Mouse (Mus musculus) limb, embryonic 10.5 days (tissue): ENCODE results near the gene Gm10961. TPM values are rescaled to one million over a fixed set of nuclear protein-coding genes. Genes with fewer than 3 reads are reported as not detected.

Experiments used
- DNase-seq: peaks from one replicate; pipeline ENCODE4 v3.0.0-alpha.2; 2017; ENCODE audit warnings: low spot score
- H3K27ac ChIP-seq: fragments of 300-500 bp; sonication (generic); 2 replicates; pipeline ENCODE4 v1.5.1; 2016; ENCODE audit warnings: mild to moderate bottlenecking
- H3K27me3 ChIP-seq: fragments of 300-500 bp; sonication (generic); 2 replicates; pipeline ENCODE4 v1.6.1; 2016; ENCODE audit warnings: low read depth, mild to moderate bottlenecking; ENCODE audit not compliant: poor library complexity, severe bottlenecking
- H3K36me3 ChIP-seq: fragments of 300-500 bp; sonication (generic); 2 replicates; pipeline ENCODE4 v1.6.1; 2016; ENCODE audit warnings: mild to moderate bottlenecking, moderate library complexity
- H3K4me1 ChIP-seq: fragments of 300-500 bp; sonication (generic); 2 replicates; pipeline ENCODE4 v1.6.1; 2016
- H3K4me3 ChIP-seq: fragments of 300-500 bp; sonication (generic); 2 replicates; pipeline ENCODE4 v1.5.1; 2016; ENCODE audit warnings: mild to moderate bottlenecking, moderate library complexity
- H3K9me3 ChIP-seq: fragments of 300-500 bp; sonication (generic); replicated peaks from 2 replicates; pipeline ENCODE4 v1.6.1; 2016; ENCODE audit warnings: mild to moderate bottlenecking
- WGBS: fragments of 180-500 bp; shearing (Covaris S2); methylation state at CpG from one replicate; pipeline ENCODE4 v1.1.7; 2016; 5-methylcytosine and 5-hydroxymethylcytosine counted together
- polyA plus RNA-seq: library from polyadenylated mRNA; unstranded; fragments of >200 nt; fragmentation: Nextera tagmentation; extraction: Ambion mirVana; gene quantifications from 2 replicates; pipeline ENCODE4 v1.2.1, GENCODE M21; 2016

The Gm10961 gene
- polyA plus RNA-seq, 1 experiment from 2014 or later: not detected

DNA sequence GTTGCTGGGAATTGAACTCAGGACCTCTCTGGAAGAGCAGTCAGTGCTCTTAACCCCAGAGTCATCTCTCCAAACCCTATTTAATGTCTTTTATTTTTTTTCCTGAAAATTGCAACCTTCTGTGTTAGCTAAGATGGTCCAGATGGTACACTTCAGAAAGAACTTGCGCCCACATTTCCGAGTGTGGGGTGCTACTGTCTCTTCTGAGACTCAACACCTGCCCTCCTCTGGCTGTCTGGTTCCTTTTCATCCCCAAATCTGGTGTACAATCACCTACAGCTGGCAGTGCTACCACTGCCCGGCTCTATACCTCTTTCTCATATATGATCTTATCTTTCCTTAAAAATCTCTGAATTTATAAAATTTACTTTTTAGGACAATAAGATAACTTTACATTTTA, 21.8 kb downstream of the Gm10961 start:
- H3K27me3 ChIP-seq: no peaks in the 10 kb centered on the region
- DNase-seq: no peak
- peaks cover 2% of the 10 kb centered on the region for H3K4me1 ChIP-seq
- H3K27ac ChIP-seq: no peak overlapping the region
- 0 out of 2 replicates have a peak, but pooled peaks cover 9% of the 10 kb centered on the region for H3K36me3 ChIP-seq
- 93% methylated on average over 3 of the region's 3 CpGs for WGBS
- no peaks in the 10 kb centered on the region for H3K9me3 ChIP-seq
- no peak overlapping the region for H3K4me3 ChIP-seq

- no peak for DNase-seq
- no peaks in the 10 kb centered on the region for H3K4me1 ChIP-seq
- no peaks in the 10 kb centered on the region for H3K27me3 ChIP-seq
- H3K4me3 ChIP-seq: no peak overlapping the region
- H3K36me3 ChIP-seq: peaks cover 28% of the 10 kb centered on the region
- H3K9me3 ChIP-seq: no peaks in the 10 kb centered on the region
- no peak overlapping the region for H3K27ac ChIP-seq
- 80% methylated on average over 3 of the region's 3 CpGs for WGBS
Observed at GRCm38 (mm10) chr3:107654861-107655260, 23.7 kb downstream of the Gm10961 start.

GRCm38 (mm10) chr3:107655491-107655890, 24.4 kb downstream of the Gm10961 start:
- Histone ChIP-seq H3K4me1 (no peaks in the 10 kb centered on the region), H3K4me3 (no peak overlapping the region), H3K27ac (no peak overlapping the region), H3K9me3 (no peaks in the 10 kb centered on the region), H3K27me3 (no peaks in the 10 kb centered on the region), H3K36me3 (peaks cover 34% of the 10 kb centered on the region)
- no peak for DNase-seq
- 37% methylated on average over 3 of the region's 3 CpGs for WGBS

DNA sequence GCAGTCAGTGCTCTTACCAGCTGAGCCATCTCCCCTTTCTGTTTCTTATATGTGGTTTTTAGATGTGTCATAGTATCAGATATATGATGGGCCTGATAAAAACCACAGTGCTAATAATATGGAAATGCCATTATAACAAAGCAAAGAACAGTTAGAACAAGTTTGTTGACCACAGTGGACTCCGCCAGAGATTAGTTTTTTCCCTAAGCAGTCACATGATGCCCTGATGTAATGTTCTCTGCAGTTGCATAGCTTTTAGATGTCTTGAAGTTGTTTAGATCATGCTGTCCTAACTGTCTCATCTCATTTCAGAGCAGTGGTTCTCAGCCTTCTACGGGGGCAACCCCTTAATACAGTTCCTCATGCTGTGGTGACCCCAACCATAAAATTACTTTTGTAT, 25.0 kb downstream of the Gm10961 start:
- no peaks in the 10 kb centered on the region for H3K9me3 ChIP-seq
- peaks cover 41% of the 10 kb centered on the region for H3K36me3 ChIP-seq
- DNase-seq: no peak
- no peak overlapping the region for H3K27ac ChIP-seq
- no peaks in the 10 kb centered on the region for H3K4me1 ChIP-seq
- no peaks in the 10 kb centered on the region for H3K27me3 ChIP-seq
- WGBS: 94% methylated on average over 2 of the region's 2 CpGs
- H3K4me3 ChIP-seq: no peak overlapping the region

GRCm38 (mm10) chr3:107656888-107657287, 25.8 kb downstream of the Gm10961 start:
- Histone ChIP-seq H3K27me3 (no peaks in the 10 kb centered on the region), H3K36me3 (peaks cover 48% of the 10 kb centered on the region), H3K4me3 (no peak overlapping the region), H3K9me3 (no peaks in the 10 kb centered on the region), H3K4me1 (no peaks in the 10 kb centered on the region), H3K27ac (no peak overlapping the region)
- DNase-seq: no peak
- WGBS: 85% methylated on average over 4 of the region's 4 CpGs

DNA sequence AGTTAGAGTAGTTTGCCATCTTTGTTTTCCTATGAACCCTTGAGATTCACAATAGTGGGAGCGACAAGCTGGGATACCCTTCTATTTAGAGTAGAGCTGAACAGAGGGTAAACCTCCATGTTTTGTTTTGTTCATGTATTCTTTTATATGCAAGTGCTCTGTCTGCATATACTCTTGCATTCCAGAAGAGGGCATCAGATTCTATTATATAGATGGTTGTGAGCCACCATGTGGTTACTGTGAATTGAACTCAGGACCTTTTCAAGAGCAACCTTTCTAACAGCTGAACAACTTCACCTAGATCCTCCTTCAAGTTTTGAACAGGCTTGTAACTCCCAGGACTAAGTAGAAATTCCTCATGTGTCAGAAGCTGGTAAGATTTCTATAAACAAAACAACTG, 27.9 kb downstream of the Gm10961 start:
- no peaks in the 10 kb centered on the region for H3K27me3 ChIP-seq
- no peaks in the 10 kb centered on the region for H3K9me3 ChIP-seq
- H3K4me1 ChIP-seq: no peaks in the 10 kb centered on the region
- H3K36me3 ChIP-seq: peaks cover 69% of the 10 kb centered on the region
- DNase-seq: no peak
- WGBS: 92% methylated on average over 1 of the region's 1 CpGs
- H3K4me3 ChIP-seq: no peak overlapping the region
- H3K27ac ChIP-seq: no peak overlapping the region

DNA sequence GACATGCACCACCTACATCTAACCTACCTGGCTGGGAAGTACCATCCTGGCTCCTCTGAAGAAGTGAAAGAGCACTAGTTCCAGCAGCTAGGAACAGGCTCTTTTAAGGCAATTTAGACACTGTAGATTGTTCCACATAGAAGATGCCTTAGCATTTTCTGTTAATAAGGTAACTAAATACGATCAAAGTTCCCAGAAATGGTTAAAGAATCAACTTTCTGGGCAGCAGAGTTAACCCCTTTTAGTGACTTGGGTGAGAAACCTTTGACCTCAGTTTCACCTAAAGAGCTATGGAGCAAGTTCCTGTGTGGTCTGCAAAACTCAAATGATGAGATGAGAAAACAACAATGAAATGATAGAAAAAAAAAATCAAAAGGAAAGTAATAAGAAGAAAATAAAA, 33.5 kb downstream of the Gm10961 start:
- DNase-seq: no peak
- Histone ChIP-seq H3K4me3 (no peak overlapping the region), H3K4me1 (no peaks in the 10 kb centered on the region), H3K36me3 (peaks cover 100% of the 10 kb centered on the region), H3K27ac (no peak overlapping the region), H3K27me3 (no peaks in the 10 kb centered on the region), H3K9me3 (no peaks in the 10 kb centered on the region)
- WGBS: 94% methylated on average over 1 of the region's 1 CpGs

- Histone ChIP-seq H3K9me3 (no peaks in the 10 kb centered on the region), H3K36me3 (peaks cover 100% of the 10 kb centered on the region), H3K27me3 (no peaks in the 10 kb centered on the region), H3K27ac (no peak overlapping the region), H3K4me1 (no peaks in the 10 kb centered on the region), H3K4me3 (no peak overlapping the region)
- 82% methylated on average over 6 of the region's 6 CpGs for WGBS
- DNase-seq: no peak
Observed at GRCm38 (mm10) chr3:107667426-107667825, 36.3 kb downstream of the Gm10961 start.

- Histone ChIP-seq H3K4me3 (no peak overlapping the region), H3K9me3 (no peaks in the 10 kb centered on the region), H3K27me3 (no peaks in the 10 kb centered on the region), H3K27ac (no peak overlapping the region), H3K4me1 (no peaks in the 10 kb centered on the region), H3K36me3 (peaks cover 100% of the 10 kb centered on the region)
- WGBS: 94% methylated on average over 7 of the region's 7 CpGs
- no peak for DNase-seq
Observed at GRCm38 (mm10) chr3:107668786-107669185, 37.7 kb downstream of the Gm10961 start.

DNA sequence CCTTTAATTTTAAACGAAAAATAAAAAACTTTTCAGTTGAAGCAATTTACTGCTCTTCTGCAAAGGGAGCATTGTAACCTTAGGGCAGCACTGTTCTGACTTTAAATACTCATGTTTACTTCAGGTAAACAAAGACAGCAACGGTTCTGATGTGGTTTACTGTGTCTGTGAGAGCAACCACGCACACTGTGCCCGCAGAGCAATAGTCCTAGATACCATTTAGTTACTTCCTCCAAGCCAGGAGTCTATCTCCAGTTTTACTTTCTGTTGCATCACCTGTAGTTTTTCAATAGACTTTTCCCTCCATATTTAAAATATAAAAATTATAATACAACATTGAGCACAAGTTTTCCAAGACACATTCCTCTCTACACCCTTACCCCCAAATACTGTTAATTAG, 39.4 kb downstream of the Gm10961 start:
- Histone ChIP-seq H3K27ac (no peak overlapping the region), H3K4me3 (no peak overlapping the region), H3K36me3 (peaks cover 100% of the 10 kb centered on the region), H3K4me1 (no peaks in the 10 kb centered on the region), H3K27me3 (no peaks in the 10 kb centered on the region), H3K9me3 (no peaks in the 10 kb centered on the region)
- DNase-seq: no peak
- 91% methylated on average over 4 of the region's 4 CpGs for WGBS

DNA sequence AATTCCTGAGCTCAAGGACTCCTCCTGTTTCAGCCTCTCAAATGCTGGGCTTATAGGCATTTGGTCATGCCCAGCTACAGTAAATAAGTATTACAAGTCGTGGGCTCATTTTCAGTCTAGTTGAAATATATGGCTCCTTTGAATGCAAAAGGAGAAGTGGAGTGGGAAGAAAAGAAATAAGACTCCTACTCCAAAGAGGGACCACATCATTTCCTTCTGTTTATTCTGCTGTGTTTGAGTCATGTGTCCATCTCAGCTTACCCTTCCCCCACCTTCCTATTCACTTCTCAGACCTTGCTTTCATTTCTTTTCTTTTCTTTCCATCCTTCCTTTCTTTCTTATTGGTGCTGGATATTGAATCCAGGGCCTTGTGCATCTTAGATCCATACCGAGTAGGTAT, 40.4 kb downstream of the Gm10961 start:
- H3K27me3 ChIP-seq: no peaks in the 10 kb centered on the region
- H3K9me3 ChIP-seq: no peaks in the 10 kb centered on the region
- H3K27ac ChIP-seq: no peak overlapping the region
- WGBS: 96% methylated on average over 2 of the region's 2 CpGs
- H3K36me3 ChIP-seq: peaks cover 100% of the 10 kb centered on the region
- no peak for DNase-seq
- H3K4me3 ChIP-seq: no peak overlapping the region
- no peaks in the 10 kb centered on the region for H3K4me1 ChIP-seq

DNA sequence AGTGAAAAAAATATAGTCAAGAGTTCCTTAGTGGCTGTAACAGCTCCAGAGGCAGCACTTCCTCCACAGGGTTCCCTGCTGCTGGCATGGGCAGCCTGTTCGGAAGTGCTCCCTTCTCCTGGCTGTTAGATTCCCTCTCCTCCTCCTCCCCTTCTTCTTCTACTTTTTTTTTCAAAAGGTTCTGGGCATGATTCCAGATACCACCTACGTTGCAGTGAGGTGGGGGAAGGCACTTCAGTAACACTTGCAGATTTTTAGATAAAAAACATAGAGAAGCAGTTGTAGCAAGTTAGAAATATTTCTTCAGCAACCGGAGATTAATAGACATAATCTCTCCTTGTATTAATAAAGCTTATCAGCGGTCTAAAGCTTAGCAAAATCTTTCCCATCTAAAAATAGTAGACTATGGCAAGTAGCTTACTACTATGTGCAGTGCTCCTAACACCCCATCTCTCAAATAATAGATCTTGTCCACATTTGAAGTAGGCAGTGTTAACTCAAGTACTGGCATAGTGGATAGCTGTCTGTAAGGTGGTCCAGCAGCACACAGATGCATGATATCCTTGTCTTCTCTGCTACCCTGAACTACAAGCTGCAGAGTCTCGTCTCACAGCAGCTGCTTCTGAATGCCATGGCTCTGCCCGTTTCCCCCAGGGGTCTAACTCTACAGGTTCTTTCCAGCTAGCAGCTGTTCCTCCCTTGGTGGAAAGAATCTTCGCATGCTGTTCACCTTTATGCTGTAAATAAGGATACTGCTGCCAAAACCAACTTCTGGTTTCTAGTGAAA, 49.9 kb downstream of the Gm10961 start:
- Histone ChIP-seq H3K27me3 (no peaks in the 10 kb centered on the region), H3K27ac (no peak overlapping the region), H3K9me3 (no peaks in the 10 kb centered on the region), H3K4me3 (no peak overlapping the region), H3K36me3 (peaks cover 22% of the 10 kb centered on the region), H3K4me1 (peaks cover 22% of the 10 kb centered on the region)
- no peak for DNase-seq
- WGBS: 72% methylated on average over 7 of the region's 7 CpGs
